22 mouse cellular contexts compared by ENCODE assay signal in genomic region chr6:95709106-95709505, GRCm38 (mm10). TPM values are rescaled to one million over a fixed set of nuclear protein-coding genes. Genes with fewer than 3 reads are reported as not detected.
DNase-seq lines count a peak whose midpoint lies in the region; ATAC-seq and TF ChIP-seq lines count a peak whose summit lies in the region.
"Had no signal": no experiment of that assay in that cellular context is flagged by ENCODE, and none has a peak within 500 bp of the region (broad histone marks: within the 10 kb centered on the region; RNA-seq: fewer than 3 reads in every experiment).

No protein-coding gene starts in this region.

- no peak for TF ChIP-seq CTCF in kidney, adult 2 months (conservative IDR thresholded peaks at IDR 0.05; ENCODE audit: insufficient read depth, insufficient read length, low read depth, low read length)
- TF ChIP-seq CTCF in liver, embryonic 14.5 days (IDR thresholded peaks at IDR 0.05; ENCODE audit: low read depth): no peak

- 71% methylated on average over 5 of the region's 5 CpGs for WGBS in forebrain, embryonic 12.5 days
- 60% methylated on average over 5 of the region's 5 CpGs for WGBS in forebrain, embryonic 16.5 days
- 66% methylated on average over 5 of the region's 5 CpGs for WGBS in kidney, adult 2 months
- 59% methylated on average over 5 of the region's 5 CpGs for WGBS in liver, embryonic 14.5 days (ENCODE audit: insufficient replicate concordance)
- 85% methylated on average over 5 of the region's 5 CpGs for WGBS in liver, embryonic 11.5 days

- no peak overlapping the region for H3K9ac ChIP-seq in forebrain, embryonic 12.5 days
- H3K9ac ChIP-seq in forebrain, embryonic 16.5 days (replicated peaks; ENCODE audit: low read depth, low read length): no peak overlapping the region
- H3K9ac ChIP-seq in liver, embryonic 14.5 days (replicated peaks): no peak overlapping the region
- no peak overlapping the region for H3K9ac ChIP-seq in liver, embryonic 11.5 days (ENCODE audit: low read depth, low read length)
- H3K9ac ChIP-seq: embryonic facial prominence, embryonic 13.5 days; heart, embryonic 15.5 days; hindbrain, embryonic 12.5 days; limb, embryonic 12.5 days; midbrain, embryonic 13.5 days; neural tube, embryonic 12.5 days had no signal

- H3K27me3 ChIP-seq in forebrain, embryonic 12.5 days: no peaks in the 10 kb centered on the region
- H3K27me3 ChIP-seq in forebrain, embryonic 16.5 days (replicated peaks; ENCODE audit: control insufficient read depth, insufficient read depth, low read length): no peaks in the 10 kb centered on the region
- H3K27me3 ChIP-seq in kidney, adult 2 months (replicated peaks; ENCODE audit: control insufficient read depth, insufficient read depth, low read length): no peaks in the 10 kb centered on the region
- no peaks in the 10 kb centered on the region for H3K27me3 ChIP-seq in liver, embryonic 14.5 days (ENCODE audit: control insufficient read depth, insufficient read depth, low read length)
- H3K27me3 ChIP-seq in liver, embryonic 11.5 days (replicated peaks; ENCODE audit: control insufficient read depth, insufficient read depth, low read length): no peaks in the 10 kb centered on the region
- H3K27me3 ChIP-seq: embryonic facial prominence, embryonic 13.5 days; heart, embryonic 15.5 days; hindbrain, embryonic 12.5 days; limb, embryonic 12.5 days; midbrain, embryonic 13.5 days; neural tube, embryonic 12.5 days had no signal

- H3K27ac ChIP-seq in forebrain, embryonic 12.5 days: 0 out of 2 replicates have a peak overlapping the region, but pooled peaks have one; percentile 8
- no peak overlapping the region for H3K27ac ChIP-seq in forebrain, embryonic 16.5 days (ENCODE audit: low read length)
- no peak overlapping the region for H3K27ac ChIP-seq in kidney, adult 2 months (ENCODE audit: insufficient read depth, low read depth, low read length)
- H3K27ac ChIP-seq in liver, embryonic 14.5 days: no peak overlapping the region
- no peak overlapping the region for H3K27ac ChIP-seq in liver, embryonic 11.5 days (ENCODE audit: low read depth, low read length)
- H3K27ac ChIP-seq: embryonic facial prominence, embryonic 13.5 days; heart, embryonic 15.5 days; hindbrain, embryonic 12.5 days; limb, embryonic 12.5 days; midbrain, embryonic 13.5 days; neural tube, embryonic 12.5 days had no signal

- no peak for TF ChIP-seq EP300 in liver, embryonic 14.5 days (IDR thresholded peaks at IDR 0.05; ENCODE audit: low read depth)

- H3K4me3 ChIP-seq in forebrain, embryonic 12.5 days (replicated peaks): no peak overlapping the region
- no peak overlapping the region for H3K4me3 ChIP-seq in forebrain, embryonic 16.5 days (replicated peaks; ENCODE audit: low read length)
- no peak overlapping the region for H3K4me3 ChIP-seq in kidney, adult 2 months (ENCODE audit: insufficient read depth, low read depth, low read length)
- no peak overlapping the region for H3K4me3 ChIP-seq in liver, embryonic 14.5 days (ENCODE audit: insufficient read depth in 1 of 2, low read depth in 2 of 2, low read length in 2 of 2)
- no peak overlapping the region for H3K4me3 ChIP-seq in liver, embryonic 11.5 days (ENCODE audit: low read depth, low read length)
- H3K4me3 ChIP-seq: embryonic facial prominence, embryonic 13.5 days; heart, embryonic 15.5 days; hindbrain, embryonic 12.5 days; limb, embryonic 12.5 days; midbrain, embryonic 13.5 days; neural tube, embryonic 12.5 days had no signal

- no peaks in the 10 kb centered on the region for H3K9me3 ChIP-seq in forebrain, embryonic 12.5 days
- H3K9me3 ChIP-seq in forebrain, embryonic 16.5 days (ENCODE audit: control insufficient read depth, low read length): no peaks in the 10 kb centered on the region
- no peaks in the 10 kb centered on the region for H3K9me3 ChIP-seq in liver, embryonic 14.5 days (ENCODE audit: control insufficient read depth, low read length)
- no peaks in the 10 kb centered on the region for H3K9me3 ChIP-seq in liver, embryonic 11.5 days (ENCODE audit: control insufficient read depth, low read length)
- H3K9me3 ChIP-seq: embryonic facial prominence, embryonic 13.5 days; G1E; heart, embryonic 15.5 days; hindbrain, embryonic 12.5 days; limb, embryonic 12.5 days; midbrain, embryonic 13.5 days; neural tube, embryonic 12.5 days had no signal

- no peaks in the 10 kb centered on the region for H3K36me3 ChIP-seq in forebrain, embryonic 12.5 days (replicated peaks)
- H3K36me3 ChIP-seq in forebrain, embryonic 16.5 days (ENCODE audit: control insufficient read depth, insufficient read depth): no peaks in the 10 kb centered on the region
- no peaks in the 10 kb centered on the region for H3K36me3 ChIP-seq in kidney, adult 2 months (ENCODE audit: control insufficient read depth, insufficient read depth, low read length)
- no peaks in the 10 kb centered on the region for H3K36me3 ChIP-seq in liver, embryonic 14.5 days (replicated peaks; ENCODE audit: control insufficient read depth, insufficient read depth, low read depth)
- H3K36me3 ChIP-seq in liver, embryonic 11.5 days (ENCODE audit: control insufficient read depth, insufficient read depth, low read length): no peaks in the 10 kb centered on the region
- H3K36me3 ChIP-seq: embryonic facial prominence, embryonic 13.5 days; heart, embryonic 15.5 days; hindbrain, embryonic 12.5 days; limb, embryonic 12.5 days; midbrain, embryonic 13.5 days; neural tube, embryonic 12.5 days had no signal

- no peak overlapping the region for H3K4me2 ChIP-seq in forebrain, embryonic 12.5 days
- H3K4me2 ChIP-seq in forebrain, embryonic 16.5 days (ENCODE audit: low read length): no peak overlapping the region
- H3K4me2 ChIP-seq in liver, embryonic 14.5 days (ENCODE audit: low read depth): no peak overlapping the region
- no peak overlapping the region for H3K4me2 ChIP-seq in liver, embryonic 11.5 days
- H3K4me2 ChIP-seq: embryonic facial prominence, embryonic 13.5 days; heart, embryonic 15.5 days; hindbrain, embryonic 12.5 days; limb, embryonic 12.5 days; midbrain, embryonic 13.5 days; neural tube, embryonic 12.5 days had no signal

- peaks cover 12% of the 10 kb centered on the region for H3K4me1 ChIP-seq in forebrain, embryonic 12.5 days
- H3K4me1 ChIP-seq in forebrain, embryonic 16.5 days (replicated peaks; ENCODE audit: control insufficient read depth, insufficient read depth, low read length): no peaks in the 10 kb centered on the region; the same call in 1 of the 2 replicates
- peaks cover 65% of the 10 kb centered on the region for H3K4me1 ChIP-seq in kidney, adult 2 months (ENCODE audit: control insufficient read depth, insufficient read depth, low read length)
- H3K4me1 ChIP-seq in liver, embryonic 14.5 days (replicated peaks; ENCODE audit: control insufficient read depth in 2 of 2, insufficient read depth in 2 of 2, low read length in 1 of 2): peaks cover 0 to 3% of the 10 kb centered on the region in 2 experiments; a peak in 2 of 4 replicates
- peaks cover 3% of the 10 kb centered on the region; the same call in 1 of the 2 replicates for H3K4me1 ChIP-seq in liver, embryonic 11.5 days (replicated peaks; ENCODE audit: control insufficient read depth, insufficient read depth, low read length)
- H3K4me1 ChIP-seq: midbrain, embryonic 13.5 days; neural tube, embryonic 12.5 days had no signal

- DNase-seq in kidney, adult 2 months: peak; percentile 58
- no peak for DNase-seq in kidney, adult 8-10 months
- DNase-seq in liver, embryonic 14.5 days (ENCODE audit: low read depth in 3 of 3, low spot score in 3 of 3): no peak
- no peak for DNase-seq in liver, embryonic 11.5 days (ENCODE audit: low spot score)
- no peak for DNase-seq in urinary bladder, postnatal 36 days (ENCODE audit: low spot score in 2 of 2)
- DNase-seq: adrenal gland, postnatal 10 days; cerebellum, adult 9-11 months; lung, postnatal 14 days; right cerebral cortex, postnatal 4 days; thymus, postnatal 14 days had no signal

- no peak for TF ChIP-seq POLR2A in kidney, adult 2 months (IDR thresholded peaks at IDR 0.05; ENCODE audit: low read depth, low read length)

- no peak for ATAC-seq in forebrain, embryonic 12.5 days (ENCODE audit: low FRiP score)
- ATAC-seq in forebrain, embryonic 16.5 days: no peak
- ATAC-seq in liver, embryonic 14.5 days (ENCODE audit: insufficient read depth): 0 out of 2 replicates have a peak, but pooled peaks have one; percentile 11
- no peak for ATAC-seq in liver, embryonic 11.5 days (replicated peaks; ENCODE audit: low FRiP score)
- ATAC-seq: activated CD4-positive, CD25-positive, alpha-beta regulatory T cell, adult 4 months; CD4-positive, CD25-positive, alpha-beta regulatory T cell, adult 4 months; inflammation-experienced regulatory T-cells, adult 6 months; midbrain, embryonic 13.5 days had no signal

RNA-seq across cellular contexts. Expression of gene Suclg2, which starts 9.5 kb away (rescaled TPM):
- 35.1 and 37.9 TPM in 2 replicates for polyA plus RNA-seq in forebrain, embryonic 12.5 days (2016; fragmentation: Nextera tagmentation; extraction: Ambion mirVana)
- polyA plus RNA-seq in forebrain, embryonic 16.5 days (2015; fragmentation: Nextera tagmentation; extraction: Ambion mirVana): 15.4 and 17.5 TPM in 2 replicates
- polyA plus RNA-seq in kidney, adult 2 months (2012; rRNA removed): 88.8 and 126 TPM in 2 replicates
- 14.7 and 21.1 TPM in 2 replicates for polyA plus RNA-seq in liver, embryonic 14.5 days (2012; rRNA removed)
- 33.8 and 36.5 TPM in 2 replicates for polyA plus RNA-seq in liver, embryonic 14.5 days (2014; fragmentation: Nextera tagmentation; extraction: Ambion mirVana)
- polyA plus RNA-seq in liver, embryonic 11.5 days (2014; fragmentation: Nextera tagmentation; extraction: Ambion mirVana): 83.0 and 92.7 TPM in 2 replicates
